Mouse (Mus musculus) urinary bladder, adult 18-20 months (tissue): ENCODE results near the gene Plcg2.

Experiments
- DNase-seq, 2 experiments: peaks; one replicate each; pipeline ENCODE4 v3.0.0; 2022; ENCODE audit warnings: low spot score in 2 of 2, mixed read lengths in 2 of 2

Gene Plcg2

GRCm38 (mm10) chr8:117485316-117485715, 12.8 kb upstream of the Plcg2 start:
- DNase-seq, result no peak

GRCm38 (mm10) chr8:117488246-117489005, 9.7 kb upstream of the Plcg2 start:
- DNase-seq, result no peak

- no peak for DNase-seq
These were observed 4.5 kb upstream of the Plcg2 start for GRCm38 (mm10) chr8:117493543-117493942.

DNA sequence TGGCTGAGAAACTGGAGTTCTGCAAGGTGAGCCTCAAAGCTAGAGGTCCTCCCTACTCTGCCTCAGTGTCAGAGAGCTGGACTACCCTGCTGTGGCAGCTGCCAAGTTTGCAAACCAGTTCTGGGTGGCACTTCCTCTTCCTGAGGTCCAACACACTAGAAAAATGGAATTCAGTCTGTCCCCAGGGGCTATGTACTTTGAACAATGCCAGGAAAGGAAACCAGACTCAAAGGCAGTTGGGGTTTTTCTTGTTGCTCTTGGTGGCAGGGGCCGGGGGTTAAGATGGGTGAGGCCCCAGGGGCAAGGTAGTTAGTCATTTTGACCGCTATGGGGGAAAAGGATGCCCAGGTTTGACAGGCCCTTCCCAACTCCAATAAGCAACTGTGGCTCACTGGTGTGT, 3.2 kb upstream of the Plcg2 start:
- no peak for DNase-seq

DNA sequence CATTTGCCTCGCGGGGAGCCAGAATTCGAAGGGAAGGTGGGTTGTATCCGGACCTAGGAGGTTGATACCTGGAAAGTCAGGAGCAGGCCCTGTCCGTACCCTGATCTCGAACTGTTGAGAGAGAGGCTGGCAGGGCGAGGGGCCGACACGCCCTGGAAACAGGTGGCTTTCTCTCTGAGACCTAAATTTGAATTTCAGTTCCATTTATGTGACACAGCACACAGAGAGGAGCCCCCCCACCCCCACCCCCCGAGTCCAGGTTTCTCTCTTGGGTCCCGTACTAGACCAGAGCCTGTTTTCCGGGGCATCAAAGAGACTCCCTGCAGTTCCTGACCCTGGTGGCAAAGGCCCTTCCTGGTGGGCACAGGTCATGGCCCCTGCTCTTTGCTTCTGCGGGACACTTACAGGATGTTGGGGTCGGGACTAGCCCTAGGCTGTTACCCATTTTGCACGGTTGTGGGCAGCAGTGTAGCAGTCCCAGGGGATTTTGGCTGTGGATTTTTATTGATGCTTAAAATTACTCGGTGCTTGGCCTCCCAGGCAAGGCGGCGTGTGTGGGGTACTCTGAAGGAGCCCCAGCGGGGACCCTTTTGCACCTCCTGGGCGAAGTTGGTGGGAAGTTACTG, 937 bp downstream of the Plcg2 start:
- no peak for DNase-seq

DNA sequence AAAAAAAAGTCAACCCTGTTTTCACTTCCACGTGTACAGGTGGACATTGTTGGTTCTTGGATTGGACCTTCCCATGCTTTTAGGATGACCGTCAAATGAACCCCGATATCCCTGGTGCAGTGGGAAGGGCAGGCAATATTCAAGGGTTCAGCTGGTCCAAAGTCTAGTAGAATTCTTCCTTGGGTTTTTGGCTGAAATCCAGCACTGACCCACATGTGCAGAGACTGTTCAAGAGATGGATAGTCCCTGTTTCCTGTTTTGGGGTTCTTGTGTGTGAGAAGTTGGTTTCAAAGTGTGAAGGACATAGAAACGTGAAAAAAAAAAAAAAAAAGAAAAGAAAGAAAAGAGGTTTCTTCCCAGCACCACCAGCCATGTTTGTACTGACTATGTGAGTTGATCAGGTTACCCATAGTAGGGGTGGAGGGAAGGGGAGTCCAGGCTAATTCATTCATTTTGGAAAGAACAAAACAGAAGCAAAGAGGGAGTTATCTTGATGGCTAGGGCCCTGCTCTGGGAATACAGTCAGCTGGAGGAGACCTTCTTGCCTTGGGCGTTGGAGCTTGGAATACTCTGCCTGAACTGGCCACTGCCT, 2.2 kb downstream of the Plcg2 start:
- DNase-seq, result no peak

DNA sequence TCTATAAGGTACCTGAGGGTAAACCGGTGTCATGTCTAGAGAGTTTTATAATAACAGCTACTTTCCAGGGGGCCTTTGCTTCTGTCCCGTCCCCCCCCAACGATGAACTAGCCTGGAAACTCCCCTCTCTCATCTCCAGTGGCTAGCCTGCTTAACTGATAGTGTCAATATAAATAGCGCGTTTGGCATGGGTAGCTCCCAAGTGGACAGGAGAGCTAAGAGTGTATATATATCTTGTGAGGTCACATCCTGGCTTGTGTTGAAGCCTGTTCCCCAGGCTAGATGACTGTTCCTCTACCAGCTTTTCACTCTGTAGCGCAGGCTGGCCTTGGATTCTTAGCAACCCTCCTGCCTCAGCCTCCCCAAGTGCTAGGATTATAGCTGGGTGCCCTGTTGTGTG, 3.2 kb downstream of the Plcg2 start:
- no peak for DNase-seq

DNA sequence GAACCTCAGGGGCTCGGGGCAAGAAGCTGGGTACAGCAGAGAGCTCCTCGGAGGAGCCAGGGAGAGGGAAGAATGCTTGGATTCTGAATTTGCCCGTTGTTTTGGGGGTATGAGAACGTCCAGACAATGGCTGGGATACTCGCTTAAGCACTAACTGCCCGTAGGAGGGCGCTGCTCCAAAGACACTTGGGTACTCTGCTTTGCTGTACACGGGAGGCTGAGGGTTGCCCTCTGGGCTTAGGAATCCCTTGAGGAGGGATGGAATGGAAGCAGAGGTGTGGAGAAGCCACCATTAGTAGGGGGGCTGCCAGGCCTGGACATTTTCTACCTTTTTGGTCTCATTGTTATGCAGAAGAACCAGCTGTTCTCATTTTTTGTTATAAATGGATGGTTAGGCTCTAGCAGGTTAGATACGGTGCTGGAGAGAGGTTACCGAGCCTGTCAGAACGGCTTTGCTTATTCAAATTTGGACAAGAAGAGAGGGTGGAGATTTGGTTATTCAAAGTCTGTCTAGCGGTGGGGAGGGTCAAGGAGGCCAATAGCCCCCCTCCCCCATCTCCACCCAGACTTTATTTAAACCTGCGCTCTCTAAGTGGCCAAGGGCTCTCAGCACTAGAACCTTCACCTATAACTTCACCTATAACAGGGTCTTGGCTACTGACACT, 5.4 kb downstream of the Plcg2 start:
- no peak for DNase-seq

DNA sequence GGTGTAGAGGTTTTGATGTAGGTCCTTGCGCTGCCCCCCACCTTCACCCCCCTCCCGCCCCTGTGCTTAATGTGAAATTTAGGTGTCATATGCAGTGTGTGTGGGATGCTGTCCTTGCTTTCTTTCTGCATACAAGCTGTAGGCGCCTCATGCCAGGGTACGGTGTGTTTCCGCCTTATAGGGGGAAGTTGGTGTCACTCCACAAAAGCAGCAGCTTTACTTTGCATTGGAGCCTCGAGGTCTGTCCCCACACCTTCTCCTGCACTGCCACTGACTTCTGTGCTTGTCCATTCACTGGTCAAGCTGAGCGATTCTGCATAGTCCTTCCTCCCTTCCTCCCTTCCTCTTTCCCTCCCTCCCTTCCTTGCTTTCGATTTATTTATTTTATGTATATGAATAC, 9.6 kb downstream of the Plcg2 start:
- DNase-seq, result no peak

DNA sequence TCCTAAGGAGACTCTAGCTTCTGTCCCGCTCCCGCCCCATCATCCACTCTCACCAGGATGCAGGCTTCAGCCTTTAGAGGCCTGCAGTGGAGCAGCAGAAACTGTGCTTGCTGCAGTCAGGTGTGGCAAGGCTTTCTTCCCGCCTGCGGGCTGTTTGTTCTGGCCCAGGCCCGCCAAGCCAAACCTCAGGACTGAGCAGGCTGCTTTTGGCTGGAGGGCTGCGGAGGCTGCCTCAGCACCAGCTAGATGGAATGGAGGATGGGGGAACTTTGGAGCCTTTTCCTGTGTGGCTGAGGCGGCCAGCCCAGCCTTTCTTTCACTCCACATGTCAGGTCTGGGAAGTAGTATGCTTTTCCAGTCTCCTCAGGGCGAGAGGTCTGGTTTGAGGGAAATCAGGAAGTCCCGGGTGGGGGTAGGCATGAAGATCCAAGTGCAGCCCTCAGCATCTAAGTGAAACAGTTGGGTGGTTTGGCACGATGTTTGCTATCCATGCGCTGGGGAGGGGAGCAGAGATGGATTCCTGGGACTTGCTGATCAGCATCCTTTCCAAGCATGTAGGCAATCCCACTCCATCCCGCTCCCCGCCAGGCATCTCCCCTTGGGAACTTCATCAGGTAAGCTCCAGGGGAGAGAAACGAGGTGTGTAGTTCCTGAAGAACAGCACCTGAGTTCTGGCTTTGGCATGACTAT, 18.9 kb downstream of the Plcg2 start:
- DNase-seq, result no peak

GRCm38 (mm10) chr8:117517861-117518260, 19.8 kb downstream of the Plcg2 start:
- no peak for DNase-seq

GRCm38 (mm10) chr8:117518873-117519272, 20.8 kb downstream of the Plcg2 start:
- DNase-seq, result no peak

- DNase-seq, result no peak
These were observed 28.1 kb downstream of the Plcg2 start for GRCm38 (mm10) chr8:117526185-117526584.

GRCm38 (mm10) chr8:117527983-117528382, 29.9 kb downstream of the Plcg2 start:
- DNase-seq, result no peak

GRCm38 (mm10) chr8:117529177-117529576, 31.1 kb downstream of the Plcg2 start:
- no peak for DNase-seq

- no peak for DNase-seq
These were observed 34.4 kb downstream of the Plcg2 start for GRCm38 (mm10) chr8:117532381-117532972.

DNA sequence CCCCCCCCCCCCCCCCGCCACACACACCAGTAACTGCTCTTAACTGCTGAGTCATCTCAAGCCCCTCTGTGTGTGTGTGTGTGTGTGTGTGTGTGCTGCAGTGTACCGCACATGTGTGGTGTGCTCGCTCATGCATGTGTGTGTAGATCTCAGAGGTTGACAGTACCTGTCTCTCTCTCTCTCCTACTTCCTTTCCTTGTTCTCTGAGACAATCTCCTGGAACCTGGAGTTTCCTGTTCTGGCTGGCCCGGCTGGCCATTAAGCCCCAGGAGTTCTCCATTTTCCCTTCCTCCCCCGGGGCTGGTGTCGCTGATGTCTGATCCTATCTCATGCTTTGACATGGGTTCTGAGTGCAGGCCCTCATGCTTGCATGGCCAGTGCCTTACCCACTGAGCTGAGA, 38.8 kb downstream of the Plcg2 start:
- DNase-seq, result no peak

- DNase-seq, result no peak
These were observed 39.7 kb downstream of the Plcg2 start for GRCm38 (mm10) chr8:117537751-117538150.

GRCm38 (mm10) chr8:117542951-117543350, 44.9 kb downstream of the Plcg2 start:
- DNase-seq, result no peak

GRCm38 (mm10) chr8:117543789-117544188, 45.7 kb downstream of the Plcg2 start:
- DNase-seq, result no peak

DNA sequence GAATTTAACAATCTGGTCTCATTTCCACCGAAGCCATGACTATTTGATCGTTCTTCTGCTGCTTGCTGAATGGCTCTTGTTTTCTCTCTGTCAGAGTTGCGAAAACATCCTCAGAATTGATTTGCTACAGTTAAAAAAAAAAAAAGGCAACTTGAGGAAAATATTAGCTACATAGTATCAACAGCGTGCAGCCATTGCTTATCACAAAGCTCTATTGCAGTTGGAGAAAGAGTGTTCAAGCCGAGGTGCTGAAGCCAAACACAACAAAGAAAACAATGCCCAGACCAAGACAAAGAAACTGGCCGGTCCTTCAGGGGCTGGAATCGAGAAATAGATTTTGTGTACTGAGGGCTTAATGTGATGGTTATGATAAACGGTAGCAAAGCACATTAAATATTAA, 47.0 kb downstream of the Plcg2 start:
- no peak for DNase-seq

DNA sequence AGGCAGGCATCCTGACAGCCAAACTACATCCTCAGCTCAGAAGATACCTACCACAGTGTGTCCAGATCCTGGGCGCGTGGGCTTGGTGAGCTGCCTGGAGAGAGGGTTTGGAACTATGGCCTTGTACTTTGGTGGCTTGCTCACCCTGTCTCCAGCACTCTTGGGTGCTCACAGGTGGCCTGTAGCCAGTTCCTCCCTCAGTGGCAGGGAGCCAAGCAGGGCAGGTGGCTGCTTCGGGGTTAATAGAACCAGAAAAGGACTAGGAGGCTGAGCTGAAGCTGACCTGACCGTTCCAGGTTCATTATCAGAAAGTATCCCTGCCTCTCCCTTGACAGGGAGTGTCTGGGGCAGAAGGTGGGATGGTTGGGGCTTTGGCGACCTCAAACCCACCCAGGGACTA, 48.3 kb downstream of the Plcg2 start:
- DNase-seq, result no peak
